Mouse (Mus musculus) heart, adult 8-10 months (tissue): ENCODE measurements at regions not wholly inside any gene's neighbourhood (a gene's known extent, or its start where the extent isn't known, plus 50 kb on each side); places are given as distances from the start of the nearest gene placed in this dataset.
A peak's percentile ranks its signal among the peaks of the same experiment; 100 is the strongest.

ENCODE experiments used
- DNase-seq: peaks from one replicate; pipeline ENCODE4 v3.0.0; 2022; ENCODE audit warnings: low spot score

- no peak for DNase-seq
Measured at GRCm38 (mm10) chr11:32990201-32990600, 157.0 kb downstream of the Fgf18 start.

GRCm38 (mm10) chr11:32978899-32979298, 154.5 kb upstream of the Smim23 start:
- no peak for DNase-seq

- no peak for DNase-seq
Measured at GRCm38 (mm10) chr11:32976572-32976971, 152.2 kb upstream of the Smim23 start.

GRCm38 (mm10) chr11:32973453-32973852, 149.0 kb upstream of the Smim23 start:
- no peak for DNase-seq

GRCm38 (mm10) chr11:32965418-32965817, 141.0 kb upstream of the Smim23 start:
- DNase-seq: no peak

GRCm38 (mm10) chr11:32963625-32964293, 139.4 kb upstream of the Smim23 start:
- no peak for DNase-seq

- DNase-seq: no peak
Measured at GRCm38 (mm10) chr11:32961600-32961999, 137.2 kb upstream of the Smim23 start.

- no peak for DNase-seq
Measured at GRCm38 (mm10) chr11:32958961-32959360, 134.6 kb upstream of the Smim23 start.

- peak; percentile 13 for DNase-seq
Measured at GRCm38 (mm10) chr11:32956993-32957392, 132.6 kb upstream of the Smim23 start.

- DNase-seq: no peak
Measured at GRCm38 (mm10) chr11:32952271-32952670, 127.9 kb upstream of the Smim23 start.

- DNase-seq: no peak
Measured at GRCm38 (mm10) chr11:32948132-32948531, 123.7 kb upstream of the Smim23 start.

- DNase-seq: peak; percentile 78
Measured at GRCm38 (mm10) chr11:32946481-32947001, 122.1 kb upstream of the Smim23 start.

- no peak for DNase-seq
Measured at GRCm38 (mm10) chr11:32945071-32945470, 120.7 kb upstream of the Smim23 start.

GRCm38 (mm10) chr11:32941331-32942009, 117.1 kb upstream of the Smim23 start:
- DNase-seq: peak; percentile 60

- DNase-seq: no peak
Measured at GRCm38 (mm10) chr11:32939102-32939501, 114.7 kb upstream of the Smim23 start.

GRCm38 (mm10) chr11:32937167-32937566, 112.8 kb upstream of the Smim23 start:
- no peak for DNase-seq

- no peak for DNase-seq
Measured at GRCm38 (mm10) chr11:32931928-32932327, 107.5 kb upstream of the Smim23 start.

GRCm38 (mm10) chr11:32931018-32931417, 106.6 kb upstream of the Smim23 start:
- no peak for DNase-seq

GRCm38 (mm10) chr11:32928837-32929236, 104.4 kb upstream of the Smim23 start:
- no peak for DNase-seq

GRCm38 (mm10) chr11:32925421-32926271, 101.2 kb upstream of the Smim23 start:
- peak; percentile 54 for DNase-seq

- no peak for DNase-seq
Measured at GRCm38 (mm10) chr11:32924932-32925331, 100.5 kb upstream of the Smim23 start.

GRCm38 (mm10) chr11:32913071-32913470, 88.7 kb upstream of the Smim23 start:
- DNase-seq: no peak
